Mouse (Mus musculus): ENCODE results near the gene Tbxa2r.

DNA sequence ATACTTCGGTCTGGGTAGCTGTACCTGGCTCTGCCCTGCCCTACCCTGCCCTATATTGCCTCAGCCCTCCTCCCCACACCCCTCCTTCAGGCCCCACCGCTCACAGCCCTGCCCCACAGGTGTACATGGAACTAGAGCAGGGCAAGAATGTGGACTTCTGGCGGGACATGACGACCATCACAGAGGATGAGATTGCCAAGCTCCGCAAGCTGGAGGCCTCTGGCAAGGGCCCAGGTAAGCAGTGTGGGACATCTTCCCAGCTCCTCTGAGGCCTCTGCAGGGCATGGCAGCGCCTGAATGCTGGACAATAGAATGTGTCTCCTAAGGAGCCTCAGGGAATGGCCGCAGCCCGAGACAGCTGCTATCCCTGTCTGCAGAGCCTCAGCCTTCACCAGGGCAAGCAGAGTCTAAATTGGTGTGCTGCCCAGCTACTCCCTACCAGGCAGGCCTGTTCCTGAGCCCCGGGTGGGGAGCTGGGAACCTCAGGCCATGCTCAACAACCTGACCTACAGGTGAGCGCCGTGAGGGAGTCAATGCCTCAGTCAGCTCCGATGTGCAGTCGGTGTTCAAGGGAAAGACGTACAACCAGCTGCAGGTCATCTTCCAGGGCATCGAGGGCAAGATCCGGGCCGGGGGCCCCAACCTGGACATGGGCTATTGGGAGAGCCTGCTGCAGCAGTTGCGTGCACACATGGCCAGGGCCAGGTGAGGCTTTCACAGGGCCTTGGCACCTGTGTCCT lies 4.6 kb upstream of the Tbxa2r start:
- no peak for TF ChIP-seq CTCF (IDR thresholded peaks at IDR 0.05)
- TF ChIP-seq EP300 (IDR thresholded peaks at IDR 0.05) = no peak
